Mouse (Mus musculus) lung, adult 2 months (tissue): ENCODE measurements around the gene Camk1. TPM values are rescaled to one million over a fixed set of nuclear protein-coding genes. Genes with fewer than 3 reads are reported as not detected.

Experiments
- DNase-seq: peaks from one replicate; pipeline ENCODE4 v3.0.0; 2022
- H3K4me1 ChIP-seq: fragments of 200-500 bp; 2 replicates; pipeline ENCODE4 v1.6.1; 2011; ENCODE audit warnings: low read length; ENCODE audit not compliant: control insufficient read depth, insufficient read depth
- H3K4me3 ChIP-seq: fragments of 200-500 bp; replicated peaks from 2 replicates; pipeline ENCODE3; 2011; ENCODE audit warnings: low read depth, mild to moderate bottlenecking, control low read depth, low read length; ENCODE audit errors: extremely low read depth
- CTCF ChIP-seq: fragments of 200-500 bp; IDR thresholded peaks from 2 replicates; pipeline ENCODE4 v1.5.1; 2011; ENCODE audit warnings: mild to moderate bottlenecking, low read length, control low read depth; ENCODE audit not compliant: insufficient read depth
- POLR2A ChIP-seq: fragments of 200-500 bp; IDR thresholded peaks from 2 replicates; pipeline ENCODE4 v1.6.1; 2011; ENCODE audit warnings: low read depth, mild to moderate bottlenecking, control low read depth, low read length, borderline replicate concordance; ENCODE audit errors: extremely low read depth
- WGBS: fragments of 180-500 bp; shearing (Covaris S2); methylation state at CpG from one replicate; pipeline ENCODE4 v1.1.7; 2018; 5-methylcytosine and 5-hydroxymethylcytosine counted together
- polyA plus RNA-seq: library from polyadenylated mRNA; depleted of rRNA; stranded (reverse); fragments of >200 nt; gene quantifications from 2 replicates; pipeline ENCODE4 v1.2.3, GENCODE M21; 2012

The Camk1 gene
- polyA plus RNA-seq, 1 experiment: 84.4 TPM

- 42% methylated on average over 6 of the region's 6 CpGs for WGBS
- no peak for DNase-seq
- TF ChIP-seq CTCF (no peak), POLR2A (no peak)
- Histone ChIP-seq H3K4me1 (peaks cover 9% of the 10 kb centered on the region), H3K4me3 (peak overlapping the region; percentile 31)
Measured at GRCm38 (mm10) chr6:113379246-113379645, 35.5 kb upstream of the Camk1 start.

- WGBS: under 1% methylated on average over 61 of the region's 61 CpGs
- TF ChIP-seq CTCF (no peak), POLR2A (peak; percentile 84; the same call in 1 of the 2 replicates)
- H3K4me3 ChIP-seq: peak within 1 kb of the TSS; percentile 89
- peaks cover 9% of the 10 kb centered on the region for H3K4me1 ChIP-seq
- DNase-seq: peak; percentile 94
Measured at GRCm38 (mm10) chr6:113377496-113378385, 34.0 kb upstream of the Camk1 start, which contains the start of the genes Tada3 and Arpc4. Gene Tada3 (minus strand): TSS chr6:113377883. Gene Arpc4 (plus strand): TSS chr6:113378115.

GRCm38 (mm10) chr6:113377172-113377495, 33.4 kb upstream of the Camk1 start:
- WGBS: 5% methylated on average over 7 of the region's 7 CpGs
- no peak for TF ChIP-seq CTCF
- TF ChIP-seq POLR2A: peak; percentile 25; the same call in 1 of the 2 replicates
- no peak for DNase-seq
- Histone ChIP-seq H3K4me3 (peak overlapping the region; percentile 89), H3K4me1 (peaks cover 9% of the 10 kb centered on the region)

GRCm38 (mm10) chr6:113373491-113373890, 29.7 kb upstream of the Camk1 start:
- WGBS: 97% methylated on average over 4 of the region's 4 CpGs
- no peak for DNase-seq
- no peak for TF ChIP-seq POLR2A
- TF ChIP-seq CTCF: no peak

GRCm38 (mm10) chr6:113370194-113370929, 26.6 kb upstream of the Camk1 start:
- TF ChIP-seq POLR2A (no peak), CTCF (no peak)
- no peak for DNase-seq
- Histone ChIP-seq H3K4me1 (no peaks in the 10 kb centered on the region), H3K4me3 (no peak overlapping the region)
- 80% methylated on average over 20 of the region's 20 CpGs for WGBS

More at GRCm38 (mm10) chr6:113373491-113373890, 29.7 kb upstream of the Camk1 start:
- no peaks in the 10 kb centered on the region; the same call in 1 of the 2 replicates for H3K4me1 ChIP-seq
- H3K4me3 ChIP-seq: no peak overlapping the region

- no peak overlapping the region for H3K4me3 ChIP-seq
- no peak for DNase-seq
- no peaks in the 10 kb centered on the region for H3K4me1 ChIP-seq
- WGBS: 82% methylated on average over 5 of the region's 5 CpGs
- TF ChIP-seq POLR2A (no peak), CTCF (no peak)
Measured at GRCm38 (mm10) chr6:113368577-113368976, 24.8 kb upstream of the Camk1 start.

- 93% methylated on average over 7 of the region's 7 CpGs for WGBS
Measured at GRCm38 (mm10) chr6:113368124-113368523, 24.3 kb upstream of the Camk1 start.

GRCm38 (mm10) chr6:113367574-113367973, 23.8 kb upstream of the Camk1 start:
- 96% methylated on average over 1 of the region's 1 CpGs for WGBS
- no peak for DNase-seq
- Histone ChIP-seq H3K4me1 (no peaks in the 10 kb centered on the region), H3K4me3 (no peak overlapping the region)
- TF ChIP-seq POLR2A (no peak), CTCF (no peak)

More at GRCm38 (mm10) chr6:113368124-113368523, 24.3 kb upstream of the Camk1 start:
- TF ChIP-seq POLR2A (no peak), CTCF (no peak)
- Histone ChIP-seq H3K4me3 (no peak overlapping the region), H3K4me1 (no peaks in the 10 kb centered on the region)
- DNase-seq: no peak

- Histone ChIP-seq H3K4me3 (no peak overlapping the region), H3K4me1 (no peaks in the 10 kb centered on the region)
- no peak for DNase-seq
- 91% methylated on average over 6 of the region's 6 CpGs for WGBS
- TF ChIP-seq POLR2A: no peak
- TF ChIP-seq CTCF: no peak
Measured at GRCm38 (mm10) chr6:113366639-113367038, 22.9 kb upstream of the Camk1 start.

GRCm38 (mm10) chr6:113364518-113365135, 20.8 kb upstream of the Camk1 start:
- Histone ChIP-seq H3K4me1 (no peaks in the 10 kb centered on the region), H3K4me3 (no peak overlapping the region)
- DNase-seq: no peak
- TF ChIP-seq CTCF (no peak), POLR2A (no peak)
- WGBS: 60% methylated on average over 8 of the region's 8 CpGs
